Mouse (Mus musculus) adrenal gland, postnatal 0 days (tissue): ENCODE measurements around the gene Gpr75. TPM values are rescaled to one million over a fixed set of nuclear protein-coding genes. Genes with fewer than 3 reads are reported as not detected.

Source experiments
- polyA plus RNA-seq: library from polyadenylated mRNA; unstranded; fragments of >200 nt; fragmentation: Nextera tagmentation; extraction: Ambion mirVana; gene quantifications from 2 replicates; pipeline ENCODE4 v1.2.1, GENCODE M21; 2015

Gpr75 gene
- polyA plus RNA-seq: 0.44 and 0.68 TPM in 2 replicates

GRCm38 (mm10) chr11:30885171-30885871, at the start of gene Gpr75, which contains the start of gene Asb3:
Gene Gpr75, plus strand, starts transcription at chr11:30885358.
Gene Asb3, plus strand, starts transcription at chr11:30885416.

Other genes starting within 250 kb of the Gpr75 start
- gene Acyp2, start 235.8 kb upstream of the Gpr75 start, polyA plus RNA-seq: 104 and 106 TPM in 2 replicates
- 9.3 and 10.7 TPM in 2 replicates for gene Psme4, start 113.6 kb upstream of the Gpr75 start, polyA plus RNA-seq
- 30.5 and 32.8 TPM in 2 replicates for gene Asb3, start 58 bp downstream of the Gpr75 start, polyA plus RNA-seq
- 15.8 and 21.8 TPM in 2 replicates for gene Erlec1, start 69.0 kb downstream of the Gpr75 start, polyA plus RNA-seq
- gene Chac2, start 101.0 kb downstream of the Gpr75 start, polyA plus RNA-seq: 18.9 and 19.2 TPM in 2 replicates